Mouse (Mus musculus): ENCODE measurements at regions not wholly inside any gene's neighbourhood (a gene's known extent, or its start where the extent isn't known, plus 50 kb on each side); places are given as distances from the start of the nearest gene placed in this dataset.

- H3K36me3 ChIP-seq (ENCODE audit: control insufficient read depth, insufficient read depth, low read length): no peaks in the 10 kb centered on the region
- TF ChIP-seq POLR2A (IDR thresholded peaks at IDR 0.05; ENCODE audit: control insufficient read depth, low read depth, low read length): no peak
- no peak for TF ChIP-seq CTCF (IDR thresholded peaks at IDR 0.05; ENCODE audit: control insufficient read depth, insufficient read depth, insufficient replicate concordance, low read depth, low read length)
- no peaks in the 10 kb centered on the region for H3K27me3 ChIP-seq (ENCODE audit: control insufficient read depth, insufficient read depth, low read length)
- no peaks in the 10 kb centered on the region for H3K4me1 ChIP-seq (ENCODE audit: control insufficient read depth, insufficient read depth, low read length)
- no peak overlapping the region for H3K27ac ChIP-seq (ENCODE audit: control insufficient read depth, insufficient read depth, low read depth, low read length)
- H3K4me3 ChIP-seq (ENCODE audit: control insufficient read depth, low read depth, low read length): no peak overlapping the region
These were observed 143.4 kb downstream of the Tpra1 start for GRCm38 (mm10) chr6:89045436-89045966.

DNA sequence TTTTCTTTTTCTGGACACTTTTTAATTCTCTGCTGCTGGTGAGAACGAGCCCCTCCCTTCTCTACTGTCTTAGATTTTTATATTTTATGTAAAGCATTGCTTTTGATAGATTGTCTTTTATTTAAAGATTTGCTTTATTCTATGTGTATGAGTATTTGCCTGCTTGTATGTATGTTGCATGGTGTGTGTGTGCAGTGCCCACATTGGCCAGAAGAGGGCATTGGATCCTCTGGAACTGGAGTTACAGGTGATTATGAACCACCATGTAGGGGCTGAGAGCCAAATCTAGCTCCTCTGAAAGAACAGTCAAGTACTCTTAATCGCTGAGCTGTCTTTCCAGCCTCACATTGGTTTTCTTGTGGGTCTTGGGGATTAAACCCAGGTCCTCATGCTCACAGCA lies 144.4 kb downstream of the Tpra1 start:
- no peak overlapping the region for H3K4me3 ChIP-seq (ENCODE audit: control insufficient read depth, low read depth, low read length)
- H3K27me3 ChIP-seq (ENCODE audit: control insufficient read depth, insufficient read depth, low read length): no peaks in the 10 kb centered on the region
- no peak for TF ChIP-seq POLR2A (IDR thresholded peaks at IDR 0.05; ENCODE audit: control insufficient read depth, low read depth, low read length)
- TF ChIP-seq CTCF (IDR thresholded peaks at IDR 0.05; ENCODE audit: control insufficient read depth, insufficient read depth, insufficient replicate concordance, low read depth, low read length): no peak
- peaks cover 2% of the 10 kb centered on the region; the same call in 1 of the 2 replicates for H3K4me1 ChIP-seq (ENCODE audit: control insufficient read depth, insufficient read depth, low read length)
- no peak overlapping the region for H3K27ac ChIP-seq (ENCODE audit: control insufficient read depth, insufficient read depth, low read depth, low read length)
- no peaks in the 10 kb centered on the region for H3K36me3 ChIP-seq (ENCODE audit: control insufficient read depth, insufficient read depth, low read length)

GRCm38 (mm10) chr6:89047629-89048332 lies 145.7 kb downstream of the Tpra1 start:
- H3K4me3 ChIP-seq (ENCODE audit: control insufficient read depth, low read depth, low read length): no peak overlapping the region
- H3K36me3 ChIP-seq (ENCODE audit: control insufficient read depth, insufficient read depth, low read length): no peaks in the 10 kb centered on the region
- TF ChIP-seq CTCF (IDR thresholded peaks at IDR 0.05; ENCODE audit: control insufficient read depth, insufficient read depth, insufficient replicate concordance, low read depth, low read length): no peak
- no peak for TF ChIP-seq POLR2A (IDR thresholded peaks at IDR 0.05; ENCODE audit: control insufficient read depth, low read depth, low read length)
- H3K27me3 ChIP-seq (ENCODE audit: control insufficient read depth, insufficient read depth, low read length): no peaks in the 10 kb centered on the region
- peaks cover 3% of the 10 kb centered on the region for H3K4me1 ChIP-seq (ENCODE audit: control insufficient read depth, insufficient read depth, low read length)
- no peak overlapping the region for H3K27ac ChIP-seq (ENCODE audit: control insufficient read depth, insufficient read depth, low read depth, low read length)

- Histone ChIP-seq H3K27me3 (ENCODE audit: control insufficient read depth, insufficient read depth, low read length) (no peaks in the 10 kb centered on the region), H3K4me1 (ENCODE audit: control insufficient read depth, insufficient read depth, low read length) (peaks cover 3% of the 10 kb centered on the region), H3K4me3 (ENCODE audit: control insufficient read depth, low read depth, low read length) (no peak overlapping the region), H3K36me3 (ENCODE audit: control insufficient read depth, insufficient read depth, low read length) (no peaks in the 10 kb centered on the region), H3K27ac (ENCODE audit: control insufficient read depth, insufficient read depth, low read depth, low read length) (no peak overlapping the region)
- TF ChIP-seq CTCF (IDR thresholded peaks at IDR 0.05; ENCODE audit: control insufficient read depth, insufficient read depth, insufficient replicate concordance, low read depth, low read length) (no peak), POLR2A (IDR thresholded peaks at IDR 0.05; ENCODE audit: control insufficient read depth, low read depth, low read length) (no peak)
These were observed 147.2 kb downstream of the Tpra1 start for GRCm38 (mm10) chr6:89049290-89049689.

DNA sequence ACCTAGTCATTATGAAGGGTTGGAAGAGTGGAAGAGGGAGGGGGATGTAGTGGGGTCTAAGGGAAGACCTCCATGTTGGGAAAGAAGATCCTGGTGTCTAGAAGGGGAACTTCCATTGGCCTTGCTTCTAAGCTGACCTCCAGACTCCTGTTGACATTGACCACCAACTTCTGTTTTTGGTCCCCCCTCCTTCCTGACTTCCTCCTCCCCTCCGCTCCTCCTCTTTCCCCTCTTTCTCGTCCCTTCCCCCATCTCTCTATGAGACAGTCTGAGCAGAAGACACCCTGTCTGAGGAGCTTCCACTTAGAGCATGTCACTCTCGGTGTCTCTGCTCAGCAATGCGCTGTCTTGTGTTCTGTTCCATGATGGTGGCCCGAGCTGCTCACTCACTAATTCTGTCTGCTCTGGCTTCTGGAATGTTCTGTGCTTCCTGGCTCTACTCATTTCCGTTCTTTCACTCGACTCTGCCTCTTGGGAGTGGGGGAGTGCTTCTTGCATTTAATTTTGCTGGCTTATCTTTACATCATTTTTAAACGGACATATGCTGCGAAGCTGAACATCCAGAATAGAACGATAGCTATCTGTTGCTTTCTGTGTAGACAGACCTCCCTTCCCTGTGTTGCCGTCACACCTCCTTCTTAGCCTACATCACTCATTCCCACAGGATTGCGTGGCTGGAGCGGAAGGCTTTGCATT lies 148.7 kb downstream of the Tpra1 start:
- TF ChIP-seq CTCF (IDR thresholded peaks at IDR 0.05; ENCODE audit: control insufficient read depth, insufficient read depth, insufficient replicate concordance, low read depth, low read length) (no peak), POLR2A (IDR thresholded peaks at IDR 0.05; ENCODE audit: control insufficient read depth, low read depth, low read length) (no peak)
- no peaks in the 10 kb centered on the region for H3K36me3 ChIP-seq (ENCODE audit: control insufficient read depth, insufficient read depth, low read length)
- H3K27ac ChIP-seq (ENCODE audit: control insufficient read depth, insufficient read depth, low read depth, low read length): no peak overlapping the region
- H3K4me3 ChIP-seq (ENCODE audit: control insufficient read depth, low read depth, low read length): no peak overlapping the region
- H3K27me3 ChIP-seq (ENCODE audit: control insufficient read depth, insufficient read depth, low read length): no peaks in the 10 kb centered on the region
- peaks cover 3% of the 10 kb centered on the region for H3K4me1 ChIP-seq (ENCODE audit: control insufficient read depth, insufficient read depth, low read length)

DNA sequence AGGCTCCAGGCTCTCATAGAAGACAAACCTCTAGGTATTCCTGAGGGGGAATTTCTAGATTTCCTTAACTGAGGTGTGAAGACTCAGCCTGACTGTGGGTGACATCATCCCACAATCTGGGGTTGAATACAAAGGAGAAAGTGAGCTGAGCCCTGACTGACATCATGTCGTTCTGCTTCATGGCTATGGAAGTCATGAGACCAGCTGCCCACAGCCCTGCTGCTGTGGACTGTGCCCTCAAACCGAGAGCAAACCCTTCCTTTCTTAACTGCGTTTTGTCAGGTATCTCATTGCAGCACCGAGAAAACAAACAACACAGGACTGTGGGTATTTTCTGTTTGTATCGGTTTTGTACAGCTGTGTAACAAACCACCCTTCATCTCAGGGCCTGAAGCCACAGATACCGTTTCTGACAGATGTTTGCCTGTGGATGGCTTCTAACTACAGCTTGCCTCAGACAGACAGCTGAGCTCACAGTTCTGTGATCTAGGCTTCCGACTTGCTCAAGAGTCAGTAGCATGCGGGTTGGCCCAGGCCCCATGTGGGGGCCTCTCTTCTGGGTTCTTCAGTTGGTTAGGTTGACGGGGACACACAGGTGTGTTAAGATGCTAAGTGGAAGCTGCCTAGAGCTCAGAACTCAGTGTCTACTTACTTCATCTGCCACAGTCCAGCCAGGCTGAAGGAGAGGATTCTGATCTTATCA lies 150.9 kb downstream of the Tpra1 start:
- Histone ChIP-seq H3K27me3 (ENCODE audit: control insufficient read depth, insufficient read depth, low read length) (no peaks in the 10 kb centered on the region), H3K4me1 (ENCODE audit: control insufficient read depth, insufficient read depth, low read length) (peaks cover 3% of the 10 kb centered on the region), H3K27ac (ENCODE audit: control insufficient read depth, insufficient read depth, low read depth, low read length) (no peak overlapping the region), H3K4me3 (ENCODE audit: control insufficient read depth, low read depth, low read length) (no peak overlapping the region), H3K36me3 (ENCODE audit: control insufficient read depth, insufficient read depth, low read length) (no peaks in the 10 kb centered on the region)
- TF ChIP-seq CTCF (IDR thresholded peaks at IDR 0.05; ENCODE audit: control insufficient read depth, insufficient read depth, insufficient replicate concordance, low read depth, low read length) (no peak), POLR2A (IDR thresholded peaks at IDR 0.05; ENCODE audit: control insufficient read depth, low read depth, low read length) (no peak)

GRCm38 (mm10) chr6:89054060-89054459 lies 152.0 kb downstream of the Tpra1 start:
- H3K27ac ChIP-seq (ENCODE audit: control insufficient read depth, insufficient read depth, low read depth, low read length): no peak overlapping the region
- no peaks in the 10 kb centered on the region for H3K27me3 ChIP-seq (ENCODE audit: control insufficient read depth, insufficient read depth, low read length)
- no peak overlapping the region for H3K4me3 ChIP-seq (ENCODE audit: control insufficient read depth, low read depth, low read length)
- H3K36me3 ChIP-seq (ENCODE audit: control insufficient read depth, insufficient read depth, low read length): no peaks in the 10 kb centered on the region
- no peak for TF ChIP-seq POLR2A (IDR thresholded peaks at IDR 0.05; ENCODE audit: control insufficient read depth, low read depth, low read length)
- TF ChIP-seq CTCF (IDR thresholded peaks at IDR 0.05; ENCODE audit: control insufficient read depth, insufficient read depth, insufficient replicate concordance, low read depth, low read length): no peak
- peaks cover 3% of the 10 kb centered on the region for H3K4me1 ChIP-seq (ENCODE audit: control insufficient read depth, insufficient read depth, low read length)

Measured in testis, adult 2 months (tissue).